24 mouse cellular contexts compared by ENCODE assay signal in genomic region chr3:105548074-105548771, GRCm38 (mm10).
DNase-seq lines count a peak whose midpoint lies in the region; ATAC-seq lines count a peak whose summit lies in the region.
"Had no signal": no experiment of that assay in that cellular context is flagged by ENCODE, and none has a peak within 500 bp of the region (broad histone marks: within the 10 kb centered on the region; RNA-seq: fewer than 3 reads in every experiment).

No protein-coding gene starts in this region.

- no peak overlapping the region for H3K4me2 ChIP-seq in heart, embryonic 12.5 days
- no peak overlapping the region for H3K4me2 ChIP-seq in kidney, embryonic 16.5 days (replicated peaks; ENCODE audit: low read depth, low read length)
- H3K4me2 ChIP-seq: intestine, embryonic 15.5 days; limb, embryonic 12.5 days; liver, embryonic 11.5 days; neural tube, embryonic 15.5 days had no signal

- intact Hi-C loops in heart, postnatal 10 days (cut with DNase I), result loop anchor here (5.0 kb wide), 1 partner anchor 96 kb away; the partner anchor contains the start of gene Kcnd3

- DNase-seq in heart, adult 8-10 months (ENCODE audit: low spot score), result peak; percentile 19
- DNase-seq in kidney, adult 9 months, result peak; percentile 41
- peak; percentile 16 to 44 for DNase-seq in heart, postnatal 10 days
- DNase-seq in kidney, postnatal 25 days, result peak; percentile 43 to 65
- no peak for DNase-seq in ovary, postnatal 10 days (ENCODE audit: low spot score)
- DNase-seq in thymus, postnatal 0 days (ENCODE audit: low spot score), result no peak
- DNase-seq: adrenal gland, adult 2 months; cerebellum, adult 11 months; cerebellum, adult 9-11 months; layer of hippocampus, postnatal 36 days; liver, postnatal 0 days; thymus, adult 2 months had no signal

- ATAC-seq in heart, embryonic 12.5 days (ENCODE audit: insufficient number of reproducible peaks, low FRiP score), result no peak
- ATAC-seq in kidney, embryonic 16.5 days (ENCODE audit: low FRiP score, low TSS enrichment), result no peak
- ATAC-seq: hindbrain, embryonic 16.5 days; intestine, embryonic 15.5 days; liver, postnatal 0 days had no signal

- WGBS in heart, embryonic 12.5 days, result 65% methylated on average over 11 of the region's 11 CpGs
- 72% methylated on average over 11 of the region's 11 CpGs for WGBS in kidney, embryonic 16.5 days

- H3K4me3 ChIP-seq in heart, embryonic 12.5 days, result no peak overlapping the region
- no peak overlapping the region for H3K4me3 ChIP-seq in kidney, embryonic 16.5 days (ENCODE audit: low read length)
- H3K4me3 ChIP-seq: embryonic facial prominence, embryonic 10.5 days; hindbrain, embryonic 10.5 days; intestine, embryonic 15.5 days; limb, embryonic 12.5 days; midbrain, embryonic 10.5 days; neural tube, embryonic 15.5 days had no signal

- no peaks in the 10 kb centered on the region for H3K9me3 ChIP-seq in heart, embryonic 12.5 days (replicated peaks)
- no peaks in the 10 kb centered on the region for H3K9me3 ChIP-seq in kidney, embryonic 16.5 days (ENCODE audit: low read length)
- H3K9me3 ChIP-seq: embryonic facial prominence, embryonic 10.5 days; hindbrain, embryonic 10.5 days; intestine, embryonic 15.5 days; limb, embryonic 12.5 days; midbrain, embryonic 10.5 days; neural tube, embryonic 15.5 days had no signal

- no peak overlapping the region for H3K9ac ChIP-seq in heart, embryonic 12.5 days
- H3K9ac ChIP-seq in kidney, embryonic 16.5 days (replicated peaks; ENCODE audit: low read length), result no peak overlapping the region
- H3K9ac ChIP-seq: intestine, embryonic 15.5 days; limb, embryonic 12.5 days; liver, postnatal 0 days; neural tube, embryonic 15.5 days had no signal

- no peak overlapping the region for H3K27ac ChIP-seq in heart, embryonic 12.5 days (ENCODE audit: poor library complexity, severe bottlenecking)
- no peak overlapping the region for H3K27ac ChIP-seq in kidney, embryonic 16.5 days (ENCODE audit: low read length)
- H3K27ac ChIP-seq: embryonic facial prominence, embryonic 10.5 days; hindbrain, embryonic 10.5 days; intestine, embryonic 15.5 days; limb, embryonic 12.5 days; macrophage; midbrain, embryonic 10.5 days; neural tube, embryonic 15.5 days; stomach, postnatal 0 days had no signal

- H3K4me1 ChIP-seq in heart, embryonic 12.5 days (replicated peaks), result peaks cover 17% of the 10 kb centered on the region
- H3K4me1 ChIP-seq in kidney, embryonic 16.5 days (ENCODE audit: insufficient read depth, low read length), result peaks cover 7% of the 10 kb centered on the region; the same call in 1 of the 2 replicates
- H3K4me1 ChIP-seq: embryonic facial prominence, embryonic 10.5 days; intestine, embryonic 15.5 days; limb, embryonic 12.5 days had no signal

- no peaks in the 10 kb centered on the region for H3K36me3 ChIP-seq in heart, embryonic 12.5 days
- H3K36me3 ChIP-seq in kidney, embryonic 16.5 days (ENCODE audit: insufficient read depth, low read length), result no peaks in the 10 kb centered on the region
- H3K36me3 ChIP-seq: embryonic facial prominence, embryonic 10.5 days; hindbrain, embryonic 10.5 days; intestine, embryonic 15.5 days; limb, embryonic 12.5 days; midbrain, embryonic 10.5 days; neural tube, embryonic 15.5 days had no signal

- no peaks in the 10 kb centered on the region for H3K27me3 ChIP-seq in heart, embryonic 12.5 days (replicated peaks)
- no peaks in the 10 kb centered on the region for H3K27me3 ChIP-seq in kidney, embryonic 16.5 days (ENCODE audit: insufficient read depth, low read length)
- H3K27me3 ChIP-seq: intestine, embryonic 15.5 days; limb, embryonic 12.5 days; neural tube, embryonic 15.5 days had no signal

Comparison
In these comparisons a context has a peak if more than half of its experiments do, and no peak if none do; other contexts are left out.
1. DNase-seq: peak in heart, adult 8-10 months (single experiment), kidney, adult 9 months (single experiment), heart, postnatal 10 days (2 of 2) and kidney, postnatal 25 days (2 of 2); none in ovary, postnatal 10 days (single experiment) and thymus, postnatal 0 days (single experiment).